Mouse (Mus musculus) cerebellum, adult 9-10 months (tissue): Measurements from ENCODE around the gene Rbpms2.
"Not testable (repeated sequence)": the region's sequence is repeated elsewhere in the genome, so short reads cannot be mapped to it uniquely, and the experiment has no call there.

Experiments used
- DNase-seq: peaks from one replicate; pipeline ENCODE4 v3.0.0; 2022

Gene Rbpms2

DNA sequence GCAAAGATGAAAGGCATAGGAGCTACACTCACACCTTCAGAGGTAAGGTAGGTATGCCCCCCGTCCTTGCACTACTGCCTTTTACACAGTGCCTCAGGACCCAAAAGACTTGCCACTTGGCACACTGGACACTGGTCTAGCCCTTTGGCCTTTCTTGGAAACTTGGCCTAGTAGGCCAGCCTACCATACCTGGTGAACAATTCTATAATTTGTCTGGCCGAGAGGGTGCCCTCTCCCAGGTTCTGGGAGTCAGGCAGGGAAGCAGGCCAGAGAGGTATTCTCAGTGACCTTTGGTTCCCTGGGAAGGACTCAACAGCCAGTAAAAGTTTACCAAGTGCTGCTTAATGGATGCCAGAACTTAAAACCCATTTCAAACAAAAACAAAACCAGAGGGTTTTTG lies 7.8 kb upstream of the Rbpms2 start:
- DNase-seq, result no peak

DNA sequence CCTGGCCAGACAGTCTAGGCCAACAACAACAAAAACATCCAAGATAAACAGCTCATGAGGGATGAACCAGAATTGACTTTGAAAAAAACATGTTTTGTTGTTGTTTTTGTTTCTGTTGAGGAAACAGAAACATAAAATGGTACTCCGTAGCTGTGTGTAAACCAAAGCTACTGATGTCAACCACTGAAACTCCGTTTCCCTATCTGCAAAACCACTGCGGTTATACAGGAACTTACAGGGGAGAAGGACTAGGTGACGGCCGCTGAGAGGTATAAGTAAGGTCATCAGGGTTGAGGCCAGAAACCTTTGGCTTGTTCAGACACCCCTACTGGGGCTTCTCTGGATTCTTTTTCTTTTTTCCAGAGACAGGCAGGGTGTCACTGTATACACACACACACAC lies 6.6 kb upstream of the Rbpms2 start:
- no peak for DNase-seq

GRCm38 (mm10) chr9:65624266-65624665 lies 5.2 kb upstream of the Rbpms2 start:
- no peak for DNase-seq

GRCm38 (mm10) chr9:65629767-65630630 lies 551 bp downstream of the Rbpms2 start:
- no peak for DNase-seq

DNA sequence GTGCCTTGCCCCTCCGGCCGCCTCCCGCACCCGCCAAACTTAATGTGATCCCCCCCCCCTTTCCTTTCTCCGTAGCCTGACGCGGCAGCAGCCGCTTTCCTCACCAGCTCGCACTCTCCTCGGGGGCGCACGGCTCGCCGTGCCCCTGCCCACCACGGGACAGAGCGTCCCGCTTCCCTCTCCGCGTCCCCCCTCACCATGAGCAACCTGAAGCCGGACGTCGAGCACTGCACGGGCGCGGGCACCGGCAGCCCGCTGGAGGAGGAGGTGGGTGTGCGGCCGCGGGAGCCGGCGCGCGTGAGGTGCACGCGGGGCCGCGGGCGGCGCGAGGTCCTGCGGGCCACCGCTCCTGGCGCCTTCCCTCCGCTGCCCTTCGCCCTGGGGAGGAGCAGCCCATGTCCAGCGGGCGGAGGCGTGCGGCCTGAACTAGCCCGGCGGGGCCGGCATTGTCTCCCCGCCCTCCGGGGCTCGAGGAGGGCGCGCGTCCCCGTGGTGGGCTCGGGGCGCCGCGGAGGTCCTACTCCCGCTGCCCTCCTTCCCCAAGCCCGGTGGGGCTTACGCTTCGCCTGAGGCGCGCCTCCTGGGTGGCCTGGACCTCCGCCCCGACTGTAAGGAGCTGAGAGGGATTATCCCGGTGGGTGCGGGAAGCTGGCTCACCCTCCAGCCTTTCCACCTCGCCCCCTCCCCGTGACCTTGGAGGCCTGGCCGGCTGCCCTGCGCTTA lies 1.3 kb downstream of the Rbpms2 start:
- no peak for DNase-seq

- DNase-seq, result no peak
Observed at GRCm38 (mm10) chr9:65631354-65632021, 2.0 kb downstream of the Rbpms2 start.

DNA sequence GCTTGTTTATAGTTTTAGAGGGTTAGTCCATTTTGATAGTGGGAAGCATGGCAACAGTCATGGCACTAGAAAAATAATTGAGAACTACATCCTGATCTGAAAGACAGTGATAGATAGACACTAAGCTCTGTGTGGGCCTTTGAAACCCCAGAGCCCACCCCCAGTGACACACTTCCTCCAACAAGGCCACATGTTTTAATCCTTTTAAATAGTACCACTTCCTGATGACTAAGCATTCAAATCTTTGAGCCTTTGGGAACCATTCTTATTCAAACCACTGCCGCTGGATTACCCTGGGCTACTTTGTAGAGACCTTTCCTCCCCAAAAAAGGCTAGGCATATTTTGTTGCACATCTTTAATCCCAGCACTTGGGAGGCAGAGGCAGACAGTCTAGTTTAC lies 6.3 kb downstream of the Rbpms2 start:
- DNase-seq, result no peak

- no peak for DNase-seq
Observed at GRCm38 (mm10) chr9:65636926-65637325, 7.5 kb downstream of the Rbpms2 start.

DNA sequence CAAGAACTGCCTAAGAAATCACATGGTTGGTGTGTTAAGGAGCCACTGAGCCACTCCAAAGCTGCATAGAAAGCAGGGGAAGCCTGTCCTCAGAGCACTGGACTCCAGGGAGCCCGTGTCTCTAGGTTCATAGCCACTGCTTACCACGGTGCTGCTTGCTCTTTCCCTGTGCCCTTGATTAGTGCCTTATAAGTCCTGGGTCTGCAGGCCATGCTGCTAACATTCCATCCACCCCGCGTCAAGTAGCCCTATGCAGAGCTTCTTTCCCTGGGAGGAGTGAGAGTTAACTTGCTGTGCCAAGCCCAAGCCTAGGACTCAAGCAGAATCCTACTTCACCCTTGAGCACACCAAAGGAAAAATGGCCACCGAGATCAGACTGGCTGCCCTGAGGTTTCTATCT lies 9.6 kb downstream of the Rbpms2 start:
- DNase-seq, result no peak

DNA sequence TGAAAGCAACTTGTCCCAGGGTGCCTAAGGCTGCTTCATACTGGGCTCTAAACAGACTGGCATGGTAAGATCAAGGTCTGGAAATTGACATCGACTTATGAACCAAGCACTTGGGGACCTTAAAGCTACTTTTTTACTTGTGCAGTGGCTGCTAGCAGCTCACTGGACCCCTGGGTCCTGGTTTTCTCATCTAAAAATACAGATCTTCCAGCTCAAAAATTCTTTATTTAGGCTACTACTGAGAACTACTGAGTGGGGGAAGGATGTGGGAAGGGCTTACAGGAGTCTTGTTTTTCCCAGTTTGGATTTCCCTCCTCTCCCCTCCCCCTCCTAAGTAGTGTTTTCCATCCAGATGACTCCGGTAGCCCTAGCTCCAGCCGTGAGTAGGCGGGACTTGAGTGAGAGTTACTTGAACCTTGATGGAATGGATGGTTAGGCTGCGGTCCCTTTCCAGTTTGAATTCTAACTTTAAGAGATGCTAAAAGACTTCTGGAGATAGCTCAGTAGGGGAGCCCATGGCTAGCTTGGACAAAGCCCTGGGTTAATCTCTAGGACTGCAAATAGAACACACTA lies 11.5 kb downstream of the Rbpms2 start:
- no peak for DNase-seq

DNA sequence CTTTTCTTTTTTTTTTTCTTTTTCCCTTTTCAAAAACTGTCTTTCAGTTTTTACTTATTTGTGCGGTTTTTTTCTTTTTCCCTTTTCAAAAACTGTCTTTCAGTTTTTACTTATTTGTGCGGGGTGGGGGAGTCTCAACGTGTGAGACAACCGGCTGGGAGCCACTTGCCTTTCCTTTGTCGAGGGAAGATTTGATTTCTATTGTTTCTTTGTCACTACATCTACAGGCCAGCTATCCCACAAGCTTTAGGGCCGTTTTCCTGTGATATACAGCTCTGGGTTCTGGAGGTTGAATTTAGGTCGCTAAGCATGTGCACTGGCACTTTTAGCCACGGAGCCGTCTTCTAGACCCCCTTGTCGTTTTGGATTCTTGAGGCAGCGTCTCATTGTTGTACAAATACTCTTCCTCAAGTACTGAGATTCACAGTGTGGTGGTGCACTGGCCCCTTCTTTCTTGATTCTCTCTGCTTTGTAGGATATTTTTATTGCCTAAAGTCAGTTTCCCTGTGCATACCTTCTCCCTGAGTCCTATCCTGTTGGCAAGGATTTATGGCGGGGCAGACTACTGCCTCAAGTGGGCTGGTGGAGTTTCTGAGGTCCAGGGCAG lies 12.1 kb downstream of the Rbpms2 start:
- DNase-seq, result no peak

DNA sequence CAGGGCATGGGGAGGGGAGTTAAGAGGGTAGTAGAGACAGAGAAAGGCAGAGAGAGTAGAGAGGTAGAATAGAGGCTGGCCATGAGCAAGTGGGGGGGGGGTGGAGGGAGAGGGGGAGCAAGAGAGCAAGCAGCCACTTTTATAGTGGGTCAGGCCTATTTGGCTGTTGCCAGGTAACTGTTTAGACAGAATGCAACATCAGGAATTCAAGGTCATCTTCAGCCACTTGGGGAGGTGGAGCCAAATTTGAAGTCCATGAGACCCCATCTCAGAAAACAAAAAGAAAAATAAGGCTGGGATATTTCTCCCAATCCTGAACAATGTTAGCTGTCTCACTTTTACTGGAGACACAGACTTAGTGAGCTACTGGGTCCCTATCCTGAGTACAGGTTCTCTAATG lies 13.1 kb downstream of the Rbpms2 start:
- no peak for DNase-seq

DNA sequence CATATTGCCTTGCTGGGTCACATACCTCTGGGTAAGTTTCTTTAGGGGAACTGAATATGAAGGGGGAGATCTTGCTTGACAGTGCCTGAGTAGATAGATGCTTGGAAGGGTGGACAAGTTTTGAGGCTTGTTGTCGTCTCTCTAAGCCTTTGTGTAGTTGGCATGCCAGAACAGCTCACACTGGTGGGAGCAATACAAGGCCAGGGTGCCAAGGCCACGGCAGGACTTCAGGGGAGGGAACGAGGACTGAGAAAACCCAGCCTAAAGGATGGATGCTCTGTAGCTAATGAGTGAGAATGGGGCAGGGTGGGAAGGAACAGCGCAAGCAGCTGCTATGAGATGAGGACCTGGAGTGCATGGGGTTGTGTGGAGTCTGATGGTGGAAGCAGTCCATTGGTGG lies 15.5 kb downstream of the Rbpms2 start:
- DNase-seq, result no peak

GRCm38 (mm10) chr9:65645984-65646383 lies 16.5 kb downstream of the Rbpms2 start:
- DNase-seq, result no peak

- DNase-seq, result no peak
Observed at GRCm38 (mm10) chr9:65646782-65647181, 17.3 kb downstream of the Rbpms2 start.

GRCm38 (mm10) chr9:65648730-65649129 lies 19.3 kb downstream of the Rbpms2 start:
- DNase-seq, result no peak

- DNase-seq, result no peak
Observed at GRCm38 (mm10) chr9:65649997-65650396, 20.5 kb downstream of the Rbpms2 start.

DNA sequence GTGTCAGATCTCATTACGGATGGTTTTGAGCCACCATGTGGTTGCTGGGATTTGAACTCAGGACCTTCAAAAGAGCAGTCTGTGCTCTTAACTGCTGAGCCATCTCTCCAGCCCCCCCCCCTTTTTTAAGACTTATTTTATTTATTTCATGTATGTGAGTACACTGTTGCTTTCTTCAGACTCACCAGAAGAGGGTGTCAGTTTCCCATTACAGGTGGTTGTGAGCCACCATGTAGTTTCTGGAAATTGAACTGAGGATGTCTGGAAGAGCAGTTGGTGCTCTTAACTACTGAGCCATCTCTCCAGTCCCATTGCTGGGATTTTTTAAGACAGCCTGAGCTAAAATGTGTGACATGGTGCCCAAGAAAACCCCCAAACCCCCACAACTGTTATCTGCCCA lies 22.5 kb downstream of the Rbpms2 start:
- DNase-seq, result not testable (repeated sequence)

DNA sequence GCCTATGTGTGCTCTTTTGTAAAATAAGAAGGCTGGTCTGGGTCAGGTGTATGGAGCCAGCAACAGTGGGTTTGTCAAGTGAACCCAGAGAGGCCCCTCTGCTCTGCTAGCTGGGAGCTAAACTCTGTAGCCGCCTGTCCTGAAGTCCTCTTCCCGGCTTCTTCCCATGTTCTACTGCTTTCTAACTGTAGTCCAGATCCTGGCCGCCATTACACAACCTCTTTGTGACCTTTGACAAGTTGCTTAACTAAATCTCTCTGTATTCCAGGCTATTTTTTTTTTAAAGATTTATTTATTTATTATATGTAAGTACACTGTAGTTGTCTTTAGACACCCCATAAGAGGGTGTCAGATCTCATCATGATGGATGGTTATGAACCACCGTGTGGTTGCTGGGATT lies 24.3 kb downstream of the Rbpms2 start:
- no peak for DNase-seq

DNA sequence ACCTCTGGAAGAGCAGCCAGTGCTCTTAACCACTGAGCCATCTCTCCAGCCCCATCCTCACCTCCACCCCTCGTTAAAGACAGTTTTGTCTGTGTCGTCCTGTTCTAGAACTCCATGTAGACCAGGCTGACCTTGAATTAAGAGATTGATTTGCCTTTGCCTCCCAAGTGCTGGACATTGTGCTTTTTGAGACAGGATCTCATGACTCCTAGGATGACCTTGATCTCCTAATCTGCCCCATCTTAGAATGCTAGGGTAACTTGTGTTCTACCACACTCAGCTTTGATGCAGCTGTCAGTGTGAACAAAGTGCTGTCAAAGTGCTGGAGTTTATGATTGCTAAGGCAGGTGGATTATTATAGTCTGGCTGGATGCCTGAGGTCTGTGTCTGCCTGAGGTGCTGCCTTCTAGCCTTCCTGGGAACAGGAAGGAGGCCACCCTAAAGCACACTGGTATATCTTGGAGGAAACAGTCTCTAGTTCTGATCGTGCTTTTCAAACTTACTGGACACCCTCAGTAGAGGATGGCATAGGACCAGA lies 25.3 kb downstream of the Rbpms2 start:
- DNase-seq, result no peak

GRCm38 (mm10) chr9:65655540-65655939 lies 26.1 kb downstream of the Rbpms2 start:
- DNase-seq, result no peak

DNA sequence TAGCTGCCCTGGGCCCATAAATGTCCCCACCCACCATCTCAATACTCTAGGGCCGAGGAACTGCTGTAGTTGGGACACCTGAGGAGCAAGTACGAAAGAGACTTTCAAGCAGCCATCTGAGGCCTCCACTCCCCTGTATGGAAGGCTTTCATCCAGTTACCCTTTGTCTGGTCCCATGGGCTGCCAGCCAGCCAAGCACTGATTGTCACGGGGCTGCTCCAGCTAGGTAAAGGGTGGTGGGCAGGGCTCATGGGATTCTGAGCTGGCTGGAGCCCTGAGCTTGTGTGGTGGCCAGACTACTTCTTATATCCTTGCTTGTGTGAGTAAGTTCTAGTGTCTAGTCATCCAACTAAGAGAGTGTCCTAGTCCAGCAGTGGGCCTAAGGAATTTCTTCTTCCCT lies 27.8 kb downstream of the Rbpms2 start:
- DNase-seq, result no peak

GRCm38 (mm10) chr9:65661029-65661428 lies 31.6 kb downstream of the Rbpms2 start:
- no peak for DNase-seq
